Mouse (Mus musculus) midbrain, embryonic 16.5 days (tissue): Measurements from ENCODE around the gene Limd1. TPM values are rescaled to one million over a fixed set of nuclear protein-coding genes. Genes with fewer than 3 reads are reported as not detected.

ENCODE experiments used
- ATAC-seq: fragments of 200-750 bp; cut with Nextera tagmentation; 2 replicates; pipeline ENCODE4 v1.8.0; 2017; ENCODE audit warnings: moderate TSS enrichment
- H3K27ac ChIP-seq: fragments of 300-500 bp; sonication (generic); 2 replicates; pipeline ENCODE4 v1.5.1; 2014; ENCODE audit warnings: mild to moderate bottlenecking, low read length, mixed read lengths
- H3K27me3 ChIP-seq: fragments of 300-500 bp; sonication (generic); 2 replicates; pipeline ENCODE4 v1.6.1; 2014; ENCODE audit warnings: low read depth, low read length, mixed read lengths; ENCODE audit not compliant: control insufficient read depth, insufficient read depth
- H3K36me3 ChIP-seq: fragments of 300-500 bp; sonication (generic); 2 replicates; pipeline ENCODE4 v1.6.1; 2014; ENCODE audit warnings: mild to moderate bottlenecking, low read length, moderate library complexity, mixed read lengths; ENCODE audit not compliant: control insufficient read depth, insufficient read depth
- H3K4me1 ChIP-seq: fragments of 300-500 bp; sonication (generic); 2 replicates; pipeline ENCODE4 v1.6.1; 2014; ENCODE audit warnings: mild to moderate bottlenecking, low read length, mixed read lengths; ENCODE audit not compliant: control insufficient read depth, insufficient read depth
- H3K4me2 ChIP-seq: fragments of 300-500 bp; sonication (generic); 2 replicates; pipeline ENCODE4 v1.6.1; 2014; ENCODE audit warnings: mild to moderate bottlenecking, low read length, mixed read lengths
- H3K4me3 ChIP-seq: fragments of 300-500 bp; sonication (generic); 2 replicates; pipeline ENCODE4 v1.5.1; 2014; ENCODE audit warnings: low read depth, mild to moderate bottlenecking, low read length, moderate library complexity, mixed read lengths
- H3K9ac ChIP-seq: fragments of 300-500 bp; sonication (generic); 2 replicates; pipeline ENCODE4 v1.6.1; 2014; ENCODE audit warnings: low read depth, low read length, mixed read lengths
- H3K9me3 ChIP-seq: fragments of 300-500 bp; sonication (generic); replicated peaks from 2 replicates; pipeline ENCODE4 v1.6.1; 2014; ENCODE audit warnings: mild to moderate bottlenecking, low read length, mixed read lengths; ENCODE audit not compliant: control insufficient read depth, poor library complexity, severe bottlenecking
- WGBS: fragments of 180-500 bp; shearing (Covaris S2); extraction: QIAGEN DNeasy Blood & Tissue Kit; methylation state at CpG from one replicate; pipeline ENCODE4 v1.1.7; 2014; 5-methylcytosine and 5-hydroxymethylcytosine counted together
- polyA plus RNA-seq: library from polyadenylated mRNA; unstranded; fragments of >200 nt; fragmentation: Nextera tagmentation; extraction: Ambion mirVana; gene quantifications from 2 replicates; pipeline ENCODE4 v1.2.1, GENCODE M21; 2015

Gene Limd1
- polyA plus RNA-seq, 1 experiment from 2014 or later = 10.2 TPM

DNA sequence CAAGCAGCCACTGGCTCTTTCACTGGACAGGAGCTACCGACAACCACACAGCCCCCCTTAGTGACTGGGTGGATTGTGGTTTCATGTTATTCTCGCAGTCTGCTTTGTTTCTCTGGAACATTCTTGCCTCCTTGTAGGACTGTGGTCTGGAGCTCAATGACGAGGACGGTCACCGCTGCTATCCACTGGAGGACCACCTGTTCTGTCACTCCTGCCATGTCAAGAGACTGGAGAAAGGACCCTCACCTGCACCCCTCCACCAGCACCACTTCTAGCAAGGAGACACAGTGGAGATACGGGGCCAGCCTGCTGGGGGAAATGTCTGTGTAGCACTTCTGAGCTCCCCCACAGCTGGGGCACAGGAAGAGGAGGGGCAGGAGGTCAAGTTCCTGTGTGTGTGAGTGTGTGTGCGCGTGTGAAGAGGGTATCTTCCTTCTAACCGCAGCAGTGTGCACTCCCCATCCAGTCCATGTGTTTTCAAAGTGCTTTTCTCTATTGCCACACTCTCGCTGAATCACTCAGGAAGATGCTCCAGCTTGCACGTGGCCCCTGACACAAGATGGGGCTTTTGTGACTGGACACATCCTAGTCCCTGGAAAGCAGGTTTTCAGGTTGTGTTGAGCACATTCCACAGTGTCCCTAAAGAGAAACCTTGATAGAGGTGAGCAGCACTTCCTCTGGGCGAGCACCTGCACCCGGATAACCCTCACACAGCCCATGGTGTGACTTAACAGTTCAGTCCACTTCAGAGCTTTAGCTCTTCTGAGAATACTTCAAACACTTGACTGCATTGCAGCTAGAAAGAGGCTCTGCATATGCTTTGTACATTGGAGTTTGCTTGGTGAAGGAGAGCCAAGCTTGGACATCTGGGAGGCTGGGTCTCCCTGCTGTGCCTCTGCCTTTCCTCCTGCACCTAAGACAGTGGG, 40.7 kb downstream of the Limd1 start:
- Histone ChIP-seq H3K36me3 (0 out of 2 replicates have a peak, but pooled peaks cover 3% of the 10 kb centered on the region), H3K9ac (no peak overlapping the region), H3K27ac (no peak overlapping the region), H3K9me3 (no peaks in the 10 kb centered on the region), H3K4me2 (no peak overlapping the region), H3K4me3 (no peak overlapping the region), H3K27me3 (no peaks in the 10 kb centered on the region), H3K4me1 (no peaks in the 10 kb centered on the region)
- ATAC-seq = no peak
- 90% methylated on average over 13 of the region's 13 CpGs for WGBS

DNA sequence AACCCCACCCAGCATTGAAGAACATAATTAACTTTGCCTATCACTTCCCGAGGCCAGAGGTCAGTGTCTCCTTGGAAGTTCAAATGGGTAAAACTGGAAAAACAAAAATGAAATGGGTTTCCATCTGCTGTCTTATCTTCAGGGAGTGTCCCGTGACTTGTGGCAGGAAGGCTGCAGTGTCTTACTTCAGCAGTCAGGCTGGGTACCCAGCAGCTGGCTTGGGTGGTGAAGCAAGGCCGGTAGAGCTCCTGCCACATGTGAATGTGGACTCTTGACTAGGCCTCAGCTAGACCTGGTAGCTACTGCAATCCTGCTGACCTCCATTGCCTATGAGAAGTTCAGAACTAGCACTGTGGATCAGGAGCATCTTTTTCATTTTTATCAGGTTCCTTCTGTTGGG, 42.2 kb downstream of the Limd1 start:
- H3K36me3 ChIP-seq = 0 out of 2 replicates have a peak, but pooled peaks cover 3% of the 10 kb centered on the region
- 94% methylated on average over 3 of the region's 3 CpGs for WGBS
- ATAC-seq = no peak
- no peaks in the 10 kb centered on the region for H3K9me3 ChIP-seq
- no peak overlapping the region for H3K4me3 ChIP-seq
- H3K9ac ChIP-seq = no peak overlapping the region
- H3K27me3 ChIP-seq = no peaks in the 10 kb centered on the region
- no peaks in the 10 kb centered on the region for H3K4me1 ChIP-seq
- no peak overlapping the region for H3K4me2 ChIP-seq
- no peak overlapping the region for H3K27ac ChIP-seq

DNA sequence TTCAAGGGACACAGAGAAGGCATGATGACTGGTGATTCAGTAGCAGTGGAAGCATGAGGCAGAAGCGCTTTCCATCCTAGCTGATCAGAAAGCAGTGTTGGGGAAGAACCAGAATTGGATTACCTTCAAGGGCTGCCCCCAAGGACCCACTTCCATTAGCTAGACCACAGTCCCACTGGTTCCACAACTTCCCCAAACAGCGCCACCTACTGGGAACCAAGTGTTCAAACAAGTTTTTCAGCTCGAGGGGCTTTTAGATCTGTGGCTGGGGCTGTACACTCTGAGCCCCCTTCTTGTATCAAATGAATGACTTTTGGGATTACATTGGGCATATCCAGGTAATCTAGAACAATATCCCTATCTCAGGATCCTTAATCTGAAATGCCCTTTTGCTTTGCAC, 45.2 kb downstream of the Limd1 start:
- no peak for ATAC-seq
- peaks cover 8% of the 10 kb centered on the region; the same call in 1 of the 2 replicates for H3K4me1 ChIP-seq
- H3K9me3 ChIP-seq = no peaks in the 10 kb centered on the region
- H3K4me3 ChIP-seq = no peak overlapping the region
- WGBS = 34% methylated on average over 3 of the region's 3 CpGs
- no peaks in the 10 kb centered on the region for H3K27me3 ChIP-seq
- H3K36me3 ChIP-seq = no peaks in the 10 kb centered on the region
- no peak overlapping the region for H3K4me2 ChIP-seq
- no peak overlapping the region for H3K27ac ChIP-seq
- H3K9ac ChIP-seq = no peak overlapping the region

DNA sequence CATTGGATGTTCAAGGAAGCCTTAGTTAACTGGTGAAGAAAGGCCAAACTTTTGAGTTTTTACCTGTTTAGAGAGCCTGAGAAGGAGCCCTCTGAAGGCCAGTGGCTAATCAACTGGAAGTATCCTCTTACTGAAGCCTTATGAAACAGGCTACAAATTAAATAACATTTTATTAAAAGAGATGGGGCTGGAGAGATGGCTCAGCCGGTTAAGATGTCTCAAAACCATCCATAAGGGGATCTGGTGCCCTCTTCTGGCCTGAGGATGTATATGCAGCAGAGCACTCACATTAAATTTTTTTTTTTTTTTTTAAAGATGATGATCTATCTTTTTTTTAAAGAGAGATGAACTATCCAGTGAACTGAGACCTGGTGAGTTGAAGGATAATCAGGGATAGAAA, 46.6 kb downstream of the Limd1 start:
- no peak overlapping the region for H3K4me2 ChIP-seq
- ATAC-seq = no peak
- WGBS = 0% methylated on average over 1 of the region's 1 CpGs
- H3K36me3 ChIP-seq = no peaks in the 10 kb centered on the region
- H3K4me3 ChIP-seq = no peak overlapping the region
- no peak overlapping the region for H3K9ac ChIP-seq
- 0 out of 2 replicates have a peak overlapping the region, but pooled peaks have one; percentile 25 for H3K27ac ChIP-seq
- no peaks in the 10 kb centered on the region for H3K27me3 ChIP-seq
- peaks cover 8% of the 10 kb centered on the region; the same call in 1 of the 2 replicates for H3K4me1 ChIP-seq
- no peaks in the 10 kb centered on the region for H3K9me3 ChIP-seq

DNA sequence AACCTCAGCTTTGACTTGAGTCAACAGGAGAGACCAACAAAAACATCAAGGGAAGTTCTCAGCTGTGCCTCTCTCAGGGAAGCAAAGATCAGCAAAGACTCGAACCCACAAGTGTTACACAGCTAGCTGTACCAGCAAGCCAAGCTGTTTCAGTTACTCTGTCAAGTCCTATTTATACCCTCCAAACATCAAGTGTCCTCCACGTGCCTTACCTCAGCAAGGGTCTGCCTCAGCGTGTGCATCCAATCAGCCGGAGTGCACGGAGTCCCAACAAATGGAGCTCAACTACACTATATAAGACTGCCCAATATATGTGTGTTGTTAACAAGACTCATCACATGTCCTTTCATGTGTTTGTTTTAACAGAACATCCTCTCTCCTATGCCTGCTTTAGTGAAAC, 48.0 kb downstream of the Limd1 start:
- WGBS = 86% methylated on average over 5 of the region's 5 CpGs
- no peaks in the 10 kb centered on the region for H3K27me3 ChIP-seq
- no peak overlapping the region for H3K9ac ChIP-seq
- no peak overlapping the region for H3K4me2 ChIP-seq
- no peak for ATAC-seq
- no peaks in the 10 kb centered on the region for H3K9me3 ChIP-seq
- H3K36me3 ChIP-seq = no peaks in the 10 kb centered on the region
- H3K4me1 ChIP-seq = peaks cover 19% of the 10 kb centered on the region
- H3K27ac ChIP-seq = no peak overlapping the region
- no peak overlapping the region for H3K4me3 ChIP-seq

DNA sequence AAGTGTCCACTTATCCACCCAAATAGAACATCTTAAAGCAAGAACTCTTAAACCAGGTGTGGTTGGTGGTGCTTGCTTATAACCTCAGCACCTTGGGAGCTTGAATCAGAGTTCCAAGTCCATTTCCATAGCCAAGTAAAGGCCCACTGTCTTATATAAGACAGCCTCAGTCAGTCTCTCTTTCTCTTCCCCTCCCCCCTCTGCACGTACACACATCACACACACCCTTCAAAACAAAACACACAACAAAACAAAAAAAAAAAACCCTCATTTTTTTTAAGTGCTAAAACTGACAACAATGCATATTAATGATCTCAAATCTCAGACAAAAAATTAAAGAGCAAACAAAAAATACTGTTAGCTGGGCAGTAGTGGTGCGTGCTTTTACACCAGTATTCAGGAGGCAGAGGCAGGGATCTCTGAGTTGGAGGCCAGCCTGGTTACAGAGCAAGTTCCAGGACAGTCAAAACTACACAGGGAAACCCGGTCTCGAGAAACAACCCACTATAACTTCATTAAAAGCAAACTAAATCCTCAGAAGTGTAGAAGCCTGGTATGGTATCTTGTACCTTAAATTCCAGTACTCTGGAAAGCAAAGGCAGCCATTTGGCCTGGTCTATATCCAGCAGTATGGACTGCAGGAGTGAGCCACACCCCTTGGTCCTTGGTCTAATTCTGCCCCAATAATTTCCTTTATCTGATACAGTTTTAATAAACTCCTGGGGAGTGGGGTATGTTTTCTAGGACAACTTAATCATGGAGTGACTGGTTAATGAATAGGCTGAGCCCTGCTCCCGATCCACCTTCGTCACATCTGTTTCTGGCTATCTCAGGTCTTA, 49.8 kb downstream of the Limd1 start:
- Histone ChIP-seq H3K4me1 (peaks cover 30% of the 10 kb centered on the region), H3K36me3 (no peaks in the 10 kb centered on the region), H3K27me3 (no peaks in the 10 kb centered on the region), H3K9ac (peak overlapping the region; percentile 67), H3K4me2 (peak overlapping the region; percentile 60), H3K27ac (peak overlapping the region; percentile 95), H3K9me3 (no peaks in the 10 kb centered on the region), H3K4me3 (peak overlapping the region; percentile 99)
- WGBS = 23% methylated on average over 6 of the region's 6 CpGs
- no peak for ATAC-seq

DNA sequence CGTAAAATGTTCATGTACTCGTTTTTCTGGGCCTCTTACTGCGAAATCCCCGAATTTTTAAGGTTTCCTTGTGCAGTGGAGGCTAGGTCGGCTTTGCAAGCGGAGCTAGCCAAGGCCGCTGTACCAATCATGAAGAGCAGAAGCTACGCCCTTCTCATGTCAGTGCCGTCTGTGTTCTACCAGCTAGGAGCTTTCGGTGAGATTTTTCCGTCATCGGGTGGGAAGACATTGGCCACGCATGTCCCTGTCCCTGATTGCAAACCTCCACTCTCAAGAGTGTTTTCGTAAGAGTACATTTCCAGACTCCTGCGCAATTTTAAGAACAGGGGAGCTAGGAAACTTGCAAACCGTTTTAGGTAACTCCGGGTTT, 50.4 kb downstream of the Limd1 start:
- WGBS = under 1% methylated on average over 17 of the region's 17 CpGs
- peaks cover 30% of the 10 kb centered on the region for H3K4me1 ChIP-seq

DNA sequence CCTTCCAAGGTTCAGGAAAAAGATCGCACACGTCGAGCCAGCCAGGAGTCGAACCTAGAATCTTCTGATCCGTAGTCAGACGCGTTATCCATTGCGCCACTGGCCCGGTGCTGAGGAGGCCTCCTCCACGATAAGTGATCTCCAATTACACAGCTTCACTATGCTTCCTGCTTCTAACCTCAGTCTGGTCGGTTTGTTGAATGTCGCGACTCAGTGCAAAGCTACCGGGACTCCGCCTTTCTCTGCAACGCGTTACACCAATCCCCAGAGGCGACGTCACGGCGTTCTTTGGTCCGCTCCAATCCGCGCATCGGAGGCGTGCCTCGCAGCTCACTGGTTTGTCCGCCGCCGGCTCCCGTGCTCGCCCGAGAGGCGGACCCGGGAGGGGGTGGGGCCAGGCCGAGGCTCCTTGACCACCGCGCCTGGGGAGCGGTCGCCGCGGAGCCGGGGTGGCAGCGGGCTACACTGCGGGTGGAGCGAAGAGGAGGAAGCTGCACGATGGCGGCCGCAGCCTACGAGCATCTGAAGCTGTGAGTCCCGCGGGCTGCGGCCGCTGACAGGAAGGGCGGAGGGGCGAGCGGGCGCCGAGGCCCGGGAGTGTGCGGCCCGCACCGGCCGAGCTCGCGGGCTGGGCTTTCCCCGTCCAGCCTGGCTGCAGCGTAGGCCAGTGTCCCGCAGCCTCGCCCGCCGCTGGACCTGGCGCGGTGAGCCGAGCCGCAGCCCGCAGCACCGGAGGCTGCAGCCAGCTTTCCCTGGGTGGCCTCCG, 51.1 kb downstream of the Limd1 start, which contains the start of gene Sacm1l:
Gene Sacm1l, plus strand, starts transcription at position 368 of the 766 bp plus-strand sequence.
- Histone ChIP-seq H3K27ac (peak within 1 kb of the TSS; percentile 95), H3K36me3 (no peaks in the 10 kb centered on the region), H3K9me3 (no peaks in the 10 kb centered on the region), H3K9ac (peak within 1 kb of the TSS; percentile 97), H3K4me3 (peak within 1 kb of the TSS; percentile 99), H3K27me3 (no peaks in the 10 kb centered on the region), H3K4me2 (peak within 1 kb of the TSS; percentile 67), H3K4me1 (peaks cover 30% of the 10 kb centered on the region)
- under 1% methylated on average over 76 of the region's 79 CpGs for WGBS
- ATAC-seq = peak; percentile 99

More for the DNA sequence above, 50.4 kb downstream of the Limd1 start:
- H3K9ac ChIP-seq = peak overlapping the region; percentile 67
- no peaks in the 10 kb centered on the region for H3K9me3 ChIP-seq
- H3K36me3 ChIP-seq = no peaks in the 10 kb centered on the region
- H3K4me2 ChIP-seq = peak overlapping the region; percentile 60
- H3K27ac ChIP-seq = peak overlapping the region; percentile 95
- peak overlapping the region; percentile 99 for H3K4me3 ChIP-seq
- no peaks in the 10 kb centered on the region for H3K27me3 ChIP-seq
- ATAC-seq = peak; percentile 57
